Mouse (Mus musculus) ovary, adult 18-20 months (tissue): ENCODE results near the gene Herc1.

Experiments
- DNase-seq: peaks from one replicate; pipeline ENCODE4 v3.0.0; 2022; ENCODE audit warnings: low spot score, mixed read lengths

Herc1 gene

GRCm38 (mm10) chr9:66501248-66501647 lies 151.0 kb downstream of the Herc1 start:
- DNase-seq: no peak

DNA sequence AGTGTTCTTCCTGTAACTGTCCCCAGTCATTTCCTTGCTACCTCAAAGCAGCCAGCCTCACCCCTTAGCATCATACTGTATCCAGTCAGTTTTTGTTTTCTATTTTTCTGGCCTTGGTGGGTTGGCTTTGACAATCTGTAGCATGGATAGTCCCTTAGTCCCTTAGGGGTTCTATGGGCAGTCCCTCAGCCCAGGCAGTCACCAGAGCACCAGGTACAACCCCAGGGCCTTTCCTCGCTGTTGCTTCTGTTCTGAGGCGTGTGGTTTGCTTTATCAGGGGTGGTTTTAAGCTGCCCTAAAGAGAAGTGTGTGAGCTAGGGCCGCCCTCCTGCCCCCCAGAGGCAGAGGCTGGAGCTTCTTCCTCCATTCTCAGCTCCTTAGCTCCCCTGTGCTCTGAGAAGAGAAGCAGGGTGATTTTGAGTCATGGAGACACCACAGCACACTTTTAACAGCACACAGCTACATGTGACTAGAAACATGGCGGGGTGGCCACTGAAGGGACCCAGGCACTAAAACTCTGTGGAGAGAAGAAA lies 153.7 kb downstream of the Herc1 start:
- no peak for DNase-seq

DNA sequence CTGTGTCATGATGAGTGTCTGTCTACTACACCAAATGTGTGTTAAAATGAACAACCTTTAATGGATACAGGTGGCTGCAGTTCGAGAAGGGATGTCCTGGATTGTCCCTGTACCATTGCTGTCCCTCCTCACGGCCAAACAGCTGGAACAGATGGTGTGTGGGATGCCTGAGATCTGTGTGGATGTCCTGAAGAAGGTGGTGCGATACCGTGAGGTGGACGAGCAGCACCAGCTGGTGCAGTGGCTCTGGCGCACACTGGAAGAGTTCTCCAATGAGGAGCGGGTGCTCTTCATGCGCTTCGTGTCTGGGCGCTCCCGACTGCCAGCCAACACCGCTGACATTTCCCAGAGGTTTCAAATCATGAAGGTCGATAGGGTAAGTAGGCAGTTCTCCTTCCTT lies 154.3 kb downstream of the Herc1 start:
- no peak for DNase-seq

- DNase-seq: no peak
Measured at GRCm38 (mm10) chr9:66505141-66505917, 155.1 kb downstream of the Herc1 start.

- DNase-seq: no peak
Measured at GRCm38 (mm10) chr9:66506011-66506410, 155.8 kb downstream of the Herc1 start.

GRCm38 (mm10) chr9:66506424-66506823 lies 156.2 kb downstream of the Herc1 start:
- no peak for DNase-seq

DNA sequence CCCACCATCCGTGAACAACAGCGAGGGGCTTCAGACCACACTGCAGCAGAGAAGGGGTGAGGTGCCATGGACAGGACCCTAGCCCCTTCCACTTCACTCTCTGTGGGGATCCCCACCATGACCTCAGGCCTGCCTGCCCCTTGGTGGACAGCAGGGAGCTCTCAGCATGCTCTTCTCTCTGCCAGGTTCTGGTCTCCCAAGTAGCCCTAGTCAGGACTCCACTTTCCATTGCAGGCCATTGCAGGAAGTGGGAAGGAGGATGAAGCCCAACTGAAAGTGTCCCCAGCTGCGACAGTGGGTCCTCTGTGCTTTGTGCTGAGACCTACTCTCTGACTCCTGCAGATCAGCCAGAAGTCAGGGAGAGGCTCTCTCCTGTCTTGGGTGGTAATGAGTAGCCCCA lies 157.4 kb downstream of the Herc1 start:
- DNase-seq: no peak

GRCm38 (mm10) chr9:66508890-66509399 lies 158.7 kb downstream of the Herc1 start:
- no peak for DNase-seq

- DNase-seq: no peak
Measured at GRCm38 (mm10) chr9:66510351-66510841, 160.1 kb downstream of the Herc1 start.

- no peak for DNase-seq
Measured at GRCm38 (mm10) chr9:66510944-66511343, 160.7 kb downstream of the Herc1 start.

DNA sequence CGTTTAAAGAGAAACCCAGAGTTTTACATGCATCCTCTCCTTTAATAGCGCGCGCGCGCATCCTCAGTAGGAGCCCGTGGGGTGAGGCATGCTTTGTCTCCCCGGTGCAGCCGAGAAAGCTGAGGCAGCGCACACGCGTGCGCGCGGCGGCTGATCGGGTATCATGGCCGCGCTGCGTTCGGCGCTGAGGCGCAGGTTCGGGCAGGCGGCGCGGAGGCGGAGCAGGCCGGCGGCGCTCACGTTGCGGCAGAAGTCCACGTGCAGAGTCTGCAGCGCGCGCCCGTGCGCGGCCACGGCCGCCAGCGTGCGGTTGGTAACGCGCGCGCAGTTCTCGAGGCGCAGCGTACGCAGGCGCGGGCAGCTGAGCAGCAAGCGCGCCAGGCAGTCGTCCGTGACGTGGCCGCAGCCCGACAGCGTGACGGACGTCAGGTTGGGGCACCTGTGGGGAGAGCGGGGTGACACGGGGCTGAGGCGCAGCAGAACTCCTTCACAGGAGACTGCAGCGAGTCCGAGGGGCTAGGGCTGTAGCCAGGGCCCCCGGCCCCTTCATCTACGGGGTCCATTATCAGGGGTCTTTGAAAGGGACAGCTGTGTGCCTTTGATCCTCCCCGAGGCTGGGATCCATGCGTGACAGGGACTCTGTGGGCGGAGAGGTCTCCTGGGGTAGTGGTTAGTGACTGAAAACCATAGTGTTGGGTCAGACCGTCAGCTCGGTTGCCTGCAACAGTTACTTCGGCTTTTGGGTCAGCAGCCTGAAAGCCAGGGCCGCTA lies 161.5 kb downstream of the Herc1 start:
- DNase-seq: peak; percentile 91

DNA sequence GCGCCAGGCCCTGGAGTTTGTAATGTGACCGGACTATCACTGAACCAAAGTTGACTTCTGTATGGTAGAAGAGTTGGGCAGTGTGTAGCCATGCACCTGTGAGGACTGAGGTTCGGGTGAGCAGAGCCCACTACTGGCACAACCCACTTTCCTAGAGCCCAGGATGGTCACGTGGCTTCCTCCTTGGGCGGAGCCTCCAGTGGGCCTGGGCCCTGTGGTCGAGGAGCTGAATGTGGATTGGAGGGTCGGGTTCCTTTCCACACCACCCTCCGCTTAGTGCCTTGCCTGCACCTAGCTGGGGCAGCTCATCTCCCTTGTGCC lies 162.1 kb downstream of the Herc1 start:
- peak; percentile 79 for DNase-seq

GRCm38 (mm10) chr9:66513150-66513549 lies 162.9 kb downstream of the Herc1 start:
- no peak for DNase-seq

GRCm38 (mm10) chr9:66513661-66514255 lies 163.5 kb downstream of the Herc1 start:
- DNase-seq: no peak

- no peak for DNase-seq
Measured at GRCm38 (mm10) chr9:66514256-66514770, 164.1 kb downstream of the Herc1 start, which contains the start of gene Fbxl22. TSS of gene Fbxl22 (minus strand) at chr9:66514593.

- DNase-seq: no peak
Measured at GRCm38 (mm10) chr9:66515115-66515514, 164.9 kb downstream of the Herc1 start.

GRCm38 (mm10) chr9:66515680-66516210 lies 165.5 kb downstream of the Herc1 start:
- DNase-seq: no peak

DNA sequence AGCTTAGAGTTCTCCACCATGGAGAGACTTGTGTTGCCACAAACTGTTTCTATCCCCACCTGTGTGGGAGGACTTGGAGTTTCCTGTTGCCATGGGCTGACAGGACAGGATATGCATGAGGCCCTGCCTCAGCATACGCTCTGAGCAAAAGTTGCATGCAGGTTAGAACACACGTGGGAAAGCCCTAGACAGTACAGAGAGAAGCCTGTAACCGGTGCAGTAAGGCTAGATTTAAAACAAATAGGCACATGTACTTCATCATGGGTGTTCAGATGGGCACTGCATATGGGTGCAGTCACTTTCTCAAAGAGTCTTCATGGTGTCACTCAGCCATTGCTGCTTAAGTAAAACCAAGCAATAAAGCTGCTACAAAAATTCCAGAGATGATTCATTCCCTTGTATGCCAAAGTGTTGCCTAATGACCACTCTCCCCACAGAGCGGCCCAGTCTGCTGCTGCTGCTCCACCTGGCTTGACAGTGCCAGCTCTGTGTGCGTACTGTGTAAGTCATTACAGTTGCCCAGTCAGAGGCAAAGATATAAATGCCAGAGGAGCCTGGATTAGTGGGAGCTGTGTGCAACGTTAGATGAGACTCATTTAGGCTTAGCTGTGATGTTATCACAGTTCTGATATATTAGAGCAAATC lies 166.2 kb downstream of the Herc1 start:
- DNase-seq: no peak

DNA sequence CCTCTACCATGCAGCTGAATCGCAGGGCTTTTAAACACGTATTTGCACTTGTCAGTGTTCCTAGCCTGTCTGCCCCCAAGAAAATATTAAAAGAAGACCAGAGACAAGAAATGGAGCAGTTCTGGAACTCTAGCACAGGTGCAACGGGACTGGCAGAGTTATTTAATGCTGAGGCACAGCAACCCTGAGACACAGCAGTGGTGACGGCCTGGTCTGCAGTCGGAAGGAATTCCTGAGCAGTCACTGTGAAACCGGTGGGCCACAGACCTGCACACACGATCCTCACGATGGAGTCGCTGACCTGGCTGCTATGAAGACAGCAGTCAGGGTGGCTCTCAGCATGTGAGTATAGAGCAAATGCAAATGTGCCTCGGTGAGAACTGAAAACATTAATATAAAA lies 167.5 kb downstream of the Herc1 start:
- no peak for DNase-seq

GRCm38 (mm10) chr9:66518251-66518650 lies 168.0 kb downstream of the Herc1 start:
- DNase-seq: no peak

GRCm38 (mm10) chr9:66518901-66519300 lies 168.7 kb downstream of the Herc1 start:
- no peak for DNase-seq
